Mouse (Mus musculus): ENCODE results near the gene Wdr93.

GRCm38 (mm10) chr7:79801391-79801790, 58.4 kb downstream of the Wdr93 start:
- no peak for TF ChIP-seq POLR2A (IDR thresholded peaks at IDR 0.05; ENCODE audit: low read depth, low read length)
- no peak for TF ChIP-seq E2F4 (IDR thresholded peaks at IDR 0.05; ENCODE audit: insufficient replicate concordance, low read depth, low read length)
- TF ChIP-seq MAX (IDR thresholded peaks at IDR 0.05; ENCODE audit: low read length), result no peak
- no peak for TF ChIP-seq CTCF (conservative IDR thresholded peaks at IDR 0.05 in 1 of 2, IDR thresholded peaks at IDR 0.05 in 1 of 2; ENCODE audit: low read depth in 2 of 2, low read length in 2 of 2)
- TF ChIP-seq SMC3 (IDR thresholded peaks at IDR 0.05; ENCODE audit: low read depth, low read length), result no peak
- no peak for TF ChIP-seq ZKSCAN1 (IDR thresholded peaks at IDR 0.05; ENCODE audit: borderline replicate concordance, low read depth, low read length)
- no peak for TF ChIP-seq JUND (conservative IDR thresholded peaks at IDR 0.05; ENCODE audit: low read depth, low read length)
